Mouse (Mus musculus) right cerebral cortex, adult 2 months (tissue): ENCODE results near the gene Stpg3.
A peak's percentile ranks its signal among the peaks of the same experiment; 100 is the strongest.

Experiments
- DNase-seq, 2 experiments: peaks; one replicate each; pipeline ENCODE4 v3.0.0; 2021 to 2022; ENCODE audit warnings: low spot score in 2 of 2

The Stpg3 gene

DNA sequence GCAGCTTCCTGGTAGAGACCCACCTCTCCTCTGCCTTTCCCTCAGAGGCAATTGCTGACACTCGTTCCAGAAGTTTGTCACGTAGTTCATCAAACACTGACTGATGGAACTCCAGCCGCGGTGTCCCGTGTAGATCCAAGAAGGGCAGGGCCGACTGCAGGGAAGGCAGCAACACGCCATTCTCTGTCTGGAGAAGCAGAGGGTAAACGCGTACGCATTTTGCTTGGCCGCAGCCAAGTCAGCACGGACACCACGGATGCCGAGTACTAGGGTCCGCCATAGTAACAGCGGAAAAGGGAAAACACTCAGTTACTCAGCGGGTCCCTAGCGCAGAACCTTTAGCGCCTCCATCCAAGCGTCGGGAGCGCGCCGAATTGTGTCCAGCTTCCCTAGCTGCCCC, 3.8 kb downstream of the Stpg3 start:
- DNase-seq, result peak in 1 of 2 experiments; percentile 28

DNA sequence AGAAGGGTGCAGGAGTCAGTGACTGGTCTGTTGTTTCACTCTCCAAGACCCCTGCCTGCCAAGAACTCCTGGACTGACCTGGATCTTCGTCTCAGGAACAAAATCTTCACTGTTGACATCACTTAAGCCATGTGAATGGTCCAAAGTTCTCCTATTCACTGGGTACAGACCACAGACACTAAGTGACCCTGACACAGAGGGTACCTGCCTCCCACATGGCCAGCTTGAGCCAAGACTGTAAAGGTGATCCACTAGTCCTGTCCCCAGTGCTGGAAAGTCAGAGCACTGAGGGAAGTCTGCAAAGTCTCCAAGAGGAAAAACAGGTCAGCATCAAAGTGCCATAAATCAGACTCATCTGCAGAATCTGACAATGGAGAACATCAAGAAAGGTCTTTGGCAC, 6.8 kb downstream of the Stpg3 start:
- no peak for DNase-seq

DNA sequence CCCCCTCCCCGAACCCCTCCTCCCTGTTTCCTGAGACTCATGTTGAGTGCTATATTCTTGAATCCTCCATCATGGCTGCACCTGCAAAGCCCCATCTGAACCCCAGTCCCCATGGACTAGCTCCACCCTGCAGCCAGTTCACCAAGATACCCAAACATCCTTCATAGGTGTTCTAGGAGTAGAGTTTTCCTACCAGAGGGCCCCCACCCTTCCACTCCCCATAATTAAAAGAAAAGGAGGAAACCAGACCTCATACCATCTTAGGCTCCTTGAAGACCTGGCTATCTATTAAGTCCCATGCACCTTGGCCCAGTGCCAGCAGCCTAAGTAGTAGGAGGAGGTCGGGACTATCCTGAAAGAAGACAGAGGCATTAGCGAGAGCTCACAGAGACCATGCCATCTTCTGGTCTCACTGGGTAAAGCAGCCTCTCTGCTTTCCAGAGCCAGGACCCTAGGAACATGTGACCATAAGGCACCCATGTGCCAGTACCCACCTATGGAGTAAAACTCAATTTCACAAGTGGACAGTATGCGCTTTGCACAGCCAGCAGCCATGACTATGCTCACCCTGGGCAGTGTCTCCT, 10.7 kb downstream of the Stpg3 start:
- no peak for DNase-seq

DNA sequence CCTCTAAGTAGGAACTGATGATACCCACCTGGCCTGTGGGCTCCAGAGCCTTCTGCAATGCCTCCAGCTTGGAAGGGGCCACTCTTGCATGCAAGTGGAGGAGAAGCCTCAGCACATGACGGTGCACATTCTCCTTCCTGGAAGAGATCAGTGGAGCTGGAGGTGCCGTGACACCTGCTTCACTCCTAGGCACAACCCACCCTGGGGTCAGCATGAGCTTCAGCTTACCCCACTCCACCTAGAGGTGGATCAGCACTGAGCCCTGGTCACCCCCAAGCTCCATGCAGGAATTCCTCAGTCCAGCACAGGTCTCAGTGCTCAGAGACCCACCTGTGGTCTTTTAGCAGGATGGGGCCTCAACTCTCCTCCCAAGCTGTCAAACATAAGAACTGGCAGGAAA, 13.8 kb downstream of the Stpg3 start:
- DNase-seq, result no peak

DNA sequence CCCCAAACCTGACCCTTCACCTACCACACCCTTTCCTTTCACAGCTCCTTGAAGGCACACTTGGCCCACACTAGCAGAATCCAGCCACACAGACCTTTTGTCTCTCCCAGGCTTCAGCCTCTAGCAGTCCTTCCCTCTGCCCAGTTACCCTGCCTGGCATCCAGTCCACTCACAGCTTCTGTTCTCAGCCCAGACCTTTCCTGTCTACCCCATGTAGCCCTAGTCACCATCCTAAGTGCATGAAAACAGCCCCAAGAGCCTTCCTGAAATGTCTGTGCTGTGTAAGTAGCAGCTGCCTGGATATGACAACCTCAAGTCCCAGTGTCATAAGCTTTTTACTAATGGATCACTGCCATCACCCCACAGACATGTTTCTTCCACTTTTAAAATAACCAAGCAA, 16.5 kb downstream of the Stpg3 start:
- DNase-seq, result no peak

DNA sequence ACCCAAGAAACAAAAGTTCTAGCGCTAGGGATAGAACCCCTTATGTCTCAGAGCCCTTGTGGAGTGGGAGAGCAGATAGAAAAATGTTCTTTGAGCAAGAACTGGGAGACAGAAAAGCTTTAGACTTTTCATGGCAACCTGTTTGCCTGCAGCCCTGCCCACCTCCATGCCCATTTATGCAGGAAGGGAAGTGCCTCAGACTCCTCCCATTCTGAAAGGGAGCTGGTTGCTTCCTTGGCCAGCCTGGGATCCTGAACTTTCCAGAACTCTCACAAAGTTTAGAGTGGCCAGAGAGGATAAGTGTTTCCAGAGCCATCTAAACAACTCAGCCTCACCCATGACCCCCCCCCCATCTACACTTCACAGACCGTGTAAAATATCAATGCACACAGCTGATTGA, 17.2 kb downstream of the Stpg3 start:
- no peak for DNase-seq

DNA sequence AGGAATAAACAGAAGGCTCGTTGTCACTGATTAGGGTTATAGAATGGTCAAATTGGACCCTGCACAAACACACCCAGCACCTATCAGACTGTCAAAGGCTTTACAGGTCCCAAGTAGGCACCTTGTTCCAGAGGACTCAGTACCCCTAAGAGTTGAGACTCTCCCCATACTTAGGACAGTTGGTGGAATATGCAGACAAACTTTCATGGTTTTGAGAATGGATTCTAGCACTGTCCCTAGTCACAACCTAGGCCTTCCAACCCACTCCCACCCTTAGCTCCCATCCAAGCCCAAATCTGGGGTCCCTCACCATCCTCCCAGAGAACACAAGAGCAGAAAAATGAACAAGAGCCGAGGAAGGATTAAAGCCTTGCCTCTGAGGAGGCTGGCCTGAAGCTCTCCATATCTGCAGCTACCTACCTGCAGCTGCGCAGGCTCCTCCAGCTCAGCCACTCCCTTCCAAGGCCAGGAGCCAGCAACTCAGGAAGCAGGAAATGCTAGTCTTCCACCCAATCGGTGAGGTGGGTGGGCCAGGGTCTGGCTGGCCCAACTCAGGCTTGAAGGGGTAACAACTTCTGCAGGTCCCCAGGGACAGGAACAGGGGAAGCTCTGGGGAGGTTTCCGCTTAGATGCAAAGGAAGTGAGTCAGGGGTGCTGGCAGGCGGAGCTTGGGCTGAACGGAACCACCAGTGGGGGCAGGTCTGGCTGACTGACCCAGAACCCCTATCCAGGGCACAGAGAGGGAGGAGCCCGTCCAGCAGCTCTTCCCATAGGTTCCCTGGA, 18.1 kb downstream of the Stpg3 start, which contains the start of gene Tor4a:
TSS of gene Tor4a (minus strand) at position 715 of the 783 bp plus-strand sequence.
- DNase-seq, result no peak

DNA sequence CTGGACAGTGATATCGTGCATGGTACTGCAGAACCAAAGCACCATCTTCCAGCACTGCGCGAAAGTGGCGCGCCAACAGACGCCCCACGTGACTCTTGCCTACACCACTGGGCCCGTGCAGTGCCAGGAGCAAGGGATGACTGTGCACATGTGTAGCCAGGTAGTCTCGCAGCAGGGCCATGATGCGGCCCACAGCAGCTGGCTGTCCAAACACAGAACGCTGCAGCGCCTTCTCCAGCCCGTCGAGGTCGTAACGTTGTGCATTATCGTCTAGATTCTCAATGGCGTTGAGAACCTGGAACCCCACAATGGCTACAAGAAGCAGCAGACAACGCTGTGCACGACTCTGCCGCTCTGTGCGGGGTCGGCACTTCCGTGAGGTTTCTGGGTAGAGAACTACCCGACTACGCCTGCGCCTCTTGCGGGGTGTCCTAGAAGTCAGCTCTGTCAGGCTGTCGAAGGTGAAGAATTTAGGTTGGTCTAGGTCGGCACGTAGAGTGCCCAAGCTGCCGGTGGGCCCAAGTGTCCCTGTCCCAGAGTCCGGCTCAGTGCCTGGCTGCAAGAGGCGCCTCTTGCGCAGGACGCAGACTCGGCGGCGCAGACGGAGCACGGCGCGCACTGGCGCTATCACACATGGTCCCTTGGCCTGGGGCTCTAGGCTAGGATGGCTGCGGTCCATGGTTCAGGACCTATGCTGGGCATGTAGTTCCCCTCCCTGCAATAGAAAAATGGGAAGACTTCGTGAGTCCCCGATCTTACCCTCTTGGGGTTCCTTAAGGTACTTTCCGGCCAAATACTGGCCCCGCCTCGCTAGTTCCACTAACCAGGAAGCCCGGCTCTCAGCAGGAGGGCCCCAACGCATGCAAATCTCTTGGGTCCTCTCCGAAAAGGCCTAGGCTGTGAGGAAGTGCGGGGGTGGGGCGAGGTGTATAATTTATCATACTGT, 19.0 kb downstream of the Stpg3 start:
- DNase-seq, result no peak

DNA sequence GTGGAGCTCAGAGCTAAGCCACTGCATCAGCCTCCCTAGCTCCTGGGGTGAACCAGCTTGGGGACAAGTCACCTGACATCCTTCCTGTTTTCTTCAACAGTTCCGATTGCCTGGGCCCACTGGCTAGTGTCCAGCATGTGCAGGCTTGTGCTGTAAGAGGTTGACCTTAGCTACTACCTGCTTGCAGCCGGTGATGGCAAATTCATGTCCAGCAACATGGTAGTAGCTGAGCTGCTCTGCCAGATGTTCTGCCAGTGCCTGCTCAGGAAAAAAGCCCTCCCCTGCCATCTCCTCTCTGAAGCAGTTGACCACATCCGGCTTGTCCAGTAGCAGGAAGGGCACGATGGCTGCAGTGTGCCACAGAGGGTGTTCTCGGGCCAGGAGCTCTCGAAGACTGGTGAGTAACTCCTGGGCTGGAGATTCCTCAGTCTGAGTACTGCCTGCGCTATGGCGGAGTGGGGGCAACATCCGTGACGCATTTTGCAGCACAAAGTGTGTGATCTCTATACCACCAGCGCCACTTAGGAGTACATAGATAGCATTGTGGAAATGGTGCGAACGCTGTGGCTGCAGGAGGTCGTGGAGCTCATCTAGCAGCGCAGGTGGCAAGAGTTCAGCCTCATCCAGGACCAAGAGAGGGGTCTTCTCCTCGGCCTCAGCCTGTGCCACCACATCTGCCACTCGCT, 19.8 kb downstream of the Stpg3 start:
- no peak for DNase-seq

DNA sequence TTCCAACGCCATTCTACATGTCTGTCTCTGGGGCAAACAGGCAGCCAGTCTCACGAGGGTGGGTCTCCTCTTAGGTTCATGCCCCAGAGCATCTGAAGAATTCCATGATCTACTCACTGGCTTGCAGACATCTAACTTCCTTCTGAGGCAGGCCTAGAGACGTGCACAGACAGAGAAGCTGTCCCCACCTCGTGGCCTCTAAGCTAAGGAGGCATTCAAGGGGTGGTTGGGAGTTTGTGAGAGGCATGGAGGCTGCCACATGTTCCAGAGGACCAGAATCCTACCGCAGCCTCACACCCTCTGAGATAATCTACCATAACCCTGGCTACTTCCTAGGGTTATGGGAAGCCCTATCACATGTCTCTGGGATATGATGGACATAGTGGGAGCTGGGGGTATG, 20.4 kb downstream of the Stpg3 start:
- DNase-seq, result no peak

DNA sequence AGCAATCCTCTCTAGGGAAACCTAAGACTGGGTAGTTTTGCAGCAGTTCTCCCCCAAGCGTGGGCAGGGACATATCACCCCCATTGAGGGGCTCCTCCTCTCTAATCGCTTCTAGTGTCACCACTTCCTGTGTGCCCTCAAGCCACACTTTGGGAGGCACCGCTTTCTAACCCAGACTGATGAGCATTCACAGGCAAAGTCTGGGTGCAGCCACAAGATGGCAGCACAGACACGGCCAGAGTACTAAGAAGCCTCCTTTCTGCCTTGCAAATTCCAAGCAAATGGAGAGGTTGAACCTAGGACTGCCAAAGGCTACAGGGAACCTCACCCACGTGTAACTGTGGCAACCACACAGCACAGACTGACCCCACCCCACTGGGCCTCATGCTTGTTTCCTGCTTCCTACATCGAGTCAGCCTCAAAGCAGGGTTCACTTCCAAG, 21.1 kb downstream of the Stpg3 start:
- DNase-seq, result peak; percentile 87

DNA sequence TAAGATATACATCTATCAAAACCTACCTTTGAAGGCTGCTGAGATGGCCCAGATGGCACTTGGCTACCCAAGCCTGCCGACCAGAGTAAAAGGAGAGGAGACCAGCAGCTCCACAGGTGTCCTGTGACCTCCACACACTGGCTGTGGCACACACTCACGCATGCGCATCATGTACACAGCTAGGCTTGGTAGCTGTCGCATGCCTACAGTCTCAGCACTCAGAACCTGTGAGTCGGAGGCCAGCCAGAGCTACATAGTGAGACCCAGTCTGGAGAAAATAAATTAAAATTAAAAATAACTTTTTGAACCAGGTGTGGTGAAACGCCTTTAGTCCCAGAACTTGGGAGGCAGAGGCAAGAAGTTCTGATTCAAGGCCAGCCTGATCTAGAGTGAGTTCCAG, 26.6 kb downstream of the Stpg3 start:
- no peak for DNase-seq

DNA sequence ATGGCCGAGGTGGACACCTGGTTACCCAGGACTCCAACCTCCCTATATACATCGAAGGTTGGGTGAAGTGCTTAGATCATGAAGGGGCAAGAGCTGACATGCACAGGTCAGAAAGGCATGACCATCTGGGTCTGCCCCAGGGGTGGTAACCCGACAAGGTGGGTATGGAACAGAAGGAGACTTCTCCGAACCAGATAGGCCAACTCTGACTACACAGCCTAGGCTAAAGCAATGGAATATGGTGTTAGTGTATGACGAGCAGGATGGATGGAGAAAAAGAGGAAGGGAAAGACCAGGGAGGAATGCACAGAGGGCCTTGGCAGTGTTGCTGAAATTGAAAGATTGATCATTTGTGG, 27.9 kb downstream of the Stpg3 start:
- DNase-seq, result no peak

DNA sequence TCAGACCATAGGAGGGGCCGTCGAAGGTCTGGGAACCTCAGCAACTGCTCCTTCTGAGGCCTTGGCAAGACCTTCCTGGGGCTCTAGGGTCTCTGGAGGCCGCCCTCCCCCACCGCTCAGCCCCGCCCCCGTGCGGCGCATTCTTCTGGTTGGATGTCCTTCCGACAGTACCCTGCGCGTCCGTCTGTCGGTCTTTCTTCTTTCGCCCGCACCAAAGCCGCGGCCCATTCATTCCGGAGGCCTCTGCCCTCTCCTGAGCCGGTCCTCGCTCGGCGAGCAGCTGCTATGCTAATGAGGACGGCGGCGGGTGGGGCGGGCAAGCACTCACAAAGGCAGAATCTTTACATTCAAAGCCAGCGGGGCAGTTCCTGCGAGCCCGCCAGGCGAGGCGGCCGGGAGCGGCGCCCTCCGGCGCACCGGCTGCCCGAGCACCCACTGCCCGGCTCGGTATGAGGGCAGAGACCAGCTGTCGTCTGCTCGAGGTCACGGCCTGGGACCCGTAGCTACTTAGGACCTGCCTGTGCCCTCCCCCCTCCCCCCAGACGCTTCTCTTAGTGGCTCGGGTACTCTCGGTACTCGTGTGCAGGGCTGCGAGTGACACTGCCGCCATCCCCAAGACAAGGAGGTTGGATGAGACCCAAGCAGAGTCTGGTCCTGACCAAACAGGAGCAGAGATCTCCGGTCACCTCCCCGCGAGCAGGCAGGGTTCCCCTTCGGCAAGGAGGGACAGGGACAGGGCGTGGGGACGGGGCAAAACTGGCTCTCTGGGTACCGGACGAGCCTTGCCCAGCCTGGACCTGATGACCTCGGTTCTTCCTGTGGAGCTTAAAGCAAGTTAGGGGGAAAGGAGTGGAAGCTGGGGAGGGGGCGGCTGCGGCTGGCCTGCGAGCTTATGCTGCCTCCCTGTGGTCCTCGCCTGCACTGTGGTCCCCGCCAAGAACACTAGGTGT, 28.5 kb downstream of the Stpg3 start:
- peak in 1 of 2 experiments; percentile 45 for DNase-seq

DNA sequence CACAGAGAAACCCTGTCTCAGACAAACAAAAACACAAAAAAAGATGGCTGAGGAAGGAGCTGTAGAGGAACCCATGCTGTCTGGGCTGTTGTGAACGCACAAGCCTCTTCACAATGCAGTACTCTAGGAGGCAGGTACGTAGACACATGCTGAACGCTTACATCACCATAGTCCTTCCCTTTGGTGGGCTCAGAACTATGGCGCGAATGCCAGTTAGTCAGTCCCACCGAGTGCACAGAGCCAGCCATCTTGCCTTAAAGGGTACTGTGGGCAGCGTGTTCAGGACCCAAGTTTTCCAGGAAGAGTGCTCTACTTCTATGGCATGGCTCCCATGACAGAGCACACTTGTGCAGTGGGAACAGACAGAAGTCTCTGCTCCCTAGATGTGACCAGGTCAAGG, 29.9 kb downstream of the Stpg3 start:
- no peak for DNase-seq

DNA sequence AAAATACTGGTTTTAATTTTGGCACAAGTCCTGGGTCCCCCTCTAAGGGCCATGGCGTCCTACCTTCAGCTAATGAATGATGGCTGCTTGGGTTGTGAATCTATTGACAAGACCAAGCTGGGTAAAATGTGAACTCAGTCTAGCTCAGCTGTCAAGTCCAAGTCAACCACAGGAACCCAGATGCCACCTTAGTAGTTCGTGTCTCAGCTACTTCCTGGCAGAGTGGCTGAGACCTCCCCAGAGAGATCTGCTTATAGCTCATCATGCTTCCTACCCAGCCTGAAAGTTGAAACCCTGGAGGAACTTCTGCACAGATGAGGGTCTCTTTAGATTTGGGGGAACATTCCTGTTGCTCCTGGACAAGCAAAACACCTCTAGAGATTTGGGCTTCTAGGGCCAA, 31.1 kb downstream of the Stpg3 start:
- DNase-seq, result no peak

DNA sequence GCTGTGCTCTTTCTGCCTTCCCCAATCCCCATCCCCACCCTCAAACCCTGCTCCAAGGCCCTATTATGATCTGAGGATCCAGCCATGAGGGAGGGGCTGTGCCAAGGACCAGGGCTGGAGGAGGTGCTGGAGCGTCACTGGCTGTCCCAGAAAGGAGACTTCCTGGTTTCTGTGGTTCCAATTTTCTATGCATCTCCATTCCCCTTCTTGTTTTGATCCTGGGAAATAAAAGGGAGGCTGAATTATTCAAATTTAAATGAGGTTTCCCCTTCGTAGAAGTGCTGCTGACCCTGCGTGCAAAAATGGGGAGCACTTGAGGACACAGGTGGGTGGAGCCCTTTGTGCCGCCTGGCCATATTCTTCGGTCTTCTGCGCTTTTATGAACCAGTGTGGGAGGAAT, 31.8 kb downstream of the Stpg3 start:
- no peak for DNase-seq

DNA sequence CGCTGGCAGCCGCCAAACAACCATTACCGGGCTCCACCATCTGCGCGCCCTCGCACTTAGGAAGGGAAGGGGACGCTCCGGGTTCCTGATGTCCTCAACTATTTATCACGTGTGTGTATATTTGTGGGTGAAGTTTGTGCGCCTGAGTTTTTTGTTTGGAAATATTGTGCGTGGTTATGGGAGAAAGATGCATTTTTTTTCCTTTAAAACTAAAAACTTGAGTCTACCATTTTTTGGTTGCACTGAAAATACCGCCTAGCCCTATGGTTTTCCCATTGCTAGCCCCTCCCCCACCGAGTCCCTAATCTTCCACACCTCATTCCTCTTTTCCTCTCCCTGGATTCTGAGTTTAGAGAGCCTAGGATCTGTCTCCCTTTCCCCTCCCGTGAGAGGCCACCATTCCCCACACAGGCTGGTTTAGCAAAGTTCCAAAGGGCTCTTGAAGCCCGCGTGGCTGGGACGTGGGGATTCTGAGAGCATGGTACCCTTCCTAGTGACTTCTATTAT, 32.5 kb downstream of the Stpg3 start:
- no peak for DNase-seq

DNA sequence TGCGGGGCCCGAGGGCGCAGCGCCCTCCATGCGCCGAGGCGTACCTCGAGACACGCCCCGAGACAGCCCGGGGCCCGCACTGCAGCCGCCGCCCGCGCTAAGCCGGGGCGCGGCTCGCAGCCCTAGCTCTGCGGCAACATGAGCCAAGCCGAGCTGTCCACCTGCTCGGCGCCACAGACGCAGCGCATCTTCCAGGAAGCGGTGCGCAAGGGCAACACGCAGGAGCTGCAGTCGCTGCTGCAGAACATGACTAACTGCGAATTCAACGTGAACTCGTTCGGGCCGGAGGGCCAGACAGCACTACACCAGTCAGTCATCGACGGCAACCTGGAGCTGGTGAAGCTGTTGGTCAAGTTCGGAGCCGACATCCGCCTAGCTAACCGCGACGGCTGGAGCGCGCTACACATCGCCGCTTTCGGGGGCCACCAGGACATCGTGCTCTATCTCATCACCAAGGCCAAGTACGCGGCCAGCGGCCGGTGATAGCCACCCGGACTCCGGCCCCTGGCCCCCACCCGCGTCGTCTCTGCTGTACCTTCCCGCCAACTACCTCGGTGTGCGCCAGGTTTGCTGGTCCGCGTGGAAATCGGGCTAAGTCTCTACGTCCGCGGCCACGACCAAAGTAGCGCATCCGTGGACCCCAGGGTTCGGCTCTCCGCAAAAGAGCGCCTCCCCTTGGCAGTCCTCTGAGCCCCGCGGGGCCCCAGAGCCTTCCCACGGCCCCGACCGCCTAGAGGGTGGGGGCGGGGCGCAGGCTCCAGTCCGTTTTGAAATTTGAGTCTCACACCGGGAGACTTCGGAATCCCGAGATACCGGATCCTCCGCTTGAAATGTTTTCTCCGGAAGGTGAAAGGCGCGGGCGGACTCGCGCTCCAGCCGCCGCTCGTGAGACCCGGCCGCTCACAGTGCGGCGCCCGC, 33.2 kb downstream of the Stpg3 start:
- peak; percentile 31 to 52 for DNase-seq
